Mouse (Mus musculus) cerebellum, adult 9-10 months (tissue): Measurements from ENCODE around the gene Golga2.

Experiments
- DNase-seq: peaks from one replicate; pipeline ENCODE4 v3.0.0; 2022

The Golga2 gene

GRCm38 (mm10) chr2:32344598-32345321, 57.6 kb downstream of the Golga2 start:
- DNase-seq = no peak

DNA sequence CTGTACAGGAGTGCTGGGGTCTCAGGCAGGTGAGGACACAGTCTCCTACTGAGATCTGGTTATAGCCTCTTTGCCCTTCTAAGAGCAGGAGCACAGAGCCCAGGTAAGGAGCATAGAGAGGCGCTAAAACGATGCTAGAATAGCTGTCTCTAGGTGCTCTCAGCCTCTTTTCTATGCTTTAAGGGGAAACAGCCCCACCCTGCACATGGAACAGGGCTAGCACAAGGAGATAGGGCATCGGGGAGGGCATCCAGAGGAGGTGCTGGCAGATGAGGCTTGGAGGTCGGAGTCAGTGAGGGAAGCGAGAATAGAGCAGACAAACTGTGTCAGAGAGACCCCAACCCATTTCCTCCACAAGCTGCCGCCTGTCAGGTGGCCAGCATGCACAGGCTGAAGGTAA, 59.8 kb downstream of the Golga2 start:
- no peak for DNase-seq

- DNase-seq = peak; percentile 84
Observed at GRCm38 (mm10) chr2:32348311-32348710, 61.1 kb downstream of the Golga2 start.

DNA sequence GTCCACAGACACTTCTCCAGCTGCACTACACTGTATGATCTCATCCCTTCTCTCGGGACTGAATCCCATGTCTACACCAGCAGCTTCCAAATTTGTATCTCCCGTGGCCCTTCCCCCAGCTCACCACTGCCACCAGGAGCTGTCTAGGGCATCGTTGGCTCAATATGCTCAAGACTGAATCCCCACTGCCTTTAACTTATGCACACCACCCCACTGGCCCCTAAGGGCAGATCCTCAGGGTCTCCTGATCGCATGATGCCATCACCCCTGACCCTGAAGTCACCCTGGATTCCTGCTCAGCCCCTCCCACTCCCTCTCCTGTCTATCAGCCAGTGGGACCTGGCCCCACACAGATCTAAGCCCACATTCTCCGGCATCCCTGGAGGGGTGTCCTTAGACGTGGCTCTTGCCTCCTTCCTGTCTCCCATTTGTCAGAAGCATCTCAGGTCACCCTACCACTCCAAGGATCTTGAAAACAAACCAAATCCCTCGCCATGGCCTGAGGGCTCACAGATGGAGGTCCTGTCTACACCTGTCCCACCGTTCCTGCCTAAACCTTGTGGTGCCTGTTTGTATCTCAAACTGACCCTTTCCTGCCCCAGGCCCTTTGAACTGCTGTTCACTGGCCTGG, 62.6 kb downstream of the Golga2 start:
- DNase-seq = peak; percentile 72

DNA sequence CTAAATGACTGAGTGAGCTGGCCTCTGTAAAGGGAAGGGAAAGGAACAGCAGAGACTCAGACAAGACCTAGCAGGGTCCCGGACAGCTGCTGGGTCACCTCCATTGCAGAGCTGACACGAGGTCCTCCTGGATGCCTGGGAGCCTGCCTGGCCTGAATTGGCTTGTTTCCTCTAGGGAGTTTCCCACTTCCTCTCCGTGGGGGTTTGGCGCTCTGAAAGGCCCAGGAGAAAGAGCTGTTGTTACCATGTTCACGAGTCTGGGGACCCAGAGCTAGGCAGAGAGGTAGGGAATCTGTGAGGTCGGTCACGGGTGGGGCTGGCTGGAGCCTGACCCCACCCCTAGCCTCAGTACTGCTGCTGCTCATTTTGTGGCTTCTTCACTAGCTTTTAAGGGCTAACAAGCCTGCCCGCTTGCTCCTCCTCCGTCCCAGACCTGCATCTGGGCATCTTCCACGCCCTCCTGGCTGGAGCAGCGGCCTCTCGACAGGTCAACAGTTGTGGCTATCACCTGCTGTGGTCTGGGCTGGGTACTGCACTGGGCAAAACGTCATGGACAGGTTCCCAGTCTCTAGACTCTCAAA, 63.4 kb downstream of the Golga2 start:
- DNase-seq = peak; percentile 80

- DNase-seq = peak; percentile 86
Observed at GRCm38 (mm10) chr2:32351471-32351961, 64.3 kb downstream of the Golga2 start.

DNA sequence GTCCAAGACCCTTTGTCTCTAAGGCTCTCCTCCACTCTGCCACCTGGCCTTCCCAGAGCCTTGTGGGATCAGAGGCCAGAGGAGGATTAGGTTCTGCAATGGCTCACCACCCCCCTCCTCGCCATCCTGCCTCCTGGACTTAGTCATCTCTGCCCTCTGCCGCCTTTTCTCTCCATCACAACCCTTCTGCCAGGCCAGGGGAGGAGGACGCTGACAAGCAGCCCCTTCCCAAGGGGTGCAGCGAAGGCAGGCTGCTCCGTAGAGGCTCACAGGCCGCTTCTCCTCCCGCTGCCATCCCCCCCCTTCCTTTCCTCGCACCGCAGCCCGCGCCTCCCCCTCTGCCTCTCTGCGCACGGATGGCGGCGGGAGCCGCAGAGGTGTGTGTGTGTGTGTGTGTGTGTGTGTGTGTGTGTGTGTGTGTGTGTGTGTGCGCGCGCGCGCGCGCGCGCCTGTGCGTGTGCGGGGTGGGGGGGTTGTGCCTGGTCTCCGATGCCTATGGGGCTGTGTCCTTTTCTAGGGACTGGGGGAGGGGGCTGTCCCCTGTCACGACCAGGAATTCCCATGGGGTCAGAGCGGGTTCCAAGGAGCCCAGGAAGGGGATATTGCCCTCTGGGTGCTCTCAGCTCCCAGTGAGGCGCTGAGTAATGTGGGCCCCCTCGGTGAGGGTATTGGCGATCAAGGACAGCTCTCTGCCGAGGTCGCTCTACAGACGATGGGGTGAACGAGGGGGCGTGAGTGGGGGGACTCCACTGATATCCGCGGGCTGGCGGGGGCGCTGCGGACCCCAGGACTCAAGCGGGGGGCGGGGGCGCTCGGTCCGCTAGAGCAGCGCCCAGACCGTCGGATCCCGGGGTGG, 65.2 kb downstream of the Golga2 start, which contains the start of gene Ciz1:
Gene Ciz1 (plus strand): TSS at position 177 of the 856 bp plus-strand sequence.
- DNase-seq = peak; percentile 84

DNA sequence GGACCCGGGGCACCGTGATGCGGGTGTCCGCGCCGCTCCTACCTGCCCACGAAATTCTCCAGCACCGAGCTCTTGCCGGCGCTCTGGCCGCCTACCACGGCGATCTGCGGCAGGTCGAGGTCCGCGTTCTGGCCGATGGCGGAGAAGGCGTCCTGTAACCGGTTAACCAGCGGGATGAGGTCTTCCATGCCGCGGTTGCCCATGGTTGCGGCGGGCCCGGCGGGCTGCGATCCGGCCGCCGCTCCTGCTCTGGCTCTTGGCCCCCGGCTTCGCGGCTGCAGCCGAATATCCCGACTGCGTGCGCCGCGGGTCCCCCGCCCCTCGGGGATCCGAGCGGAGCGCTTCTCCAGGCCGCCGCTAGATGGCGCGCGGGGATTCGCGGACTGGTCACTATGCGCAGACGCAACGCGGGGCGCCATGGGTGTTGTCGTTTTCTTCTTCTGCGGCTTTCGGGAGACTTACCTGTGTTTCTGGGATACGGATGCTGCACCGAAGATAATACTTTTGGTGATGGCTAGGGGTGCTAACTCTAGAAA, 65.9 kb downstream of the Golga2 start, which contains the start of gene Dnm1:
Gene Dnm1 (minus strand): TSS at position 332 of the 536 bp plus-strand sequence.
- peak; percentile 98 for DNase-seq

DNA sequence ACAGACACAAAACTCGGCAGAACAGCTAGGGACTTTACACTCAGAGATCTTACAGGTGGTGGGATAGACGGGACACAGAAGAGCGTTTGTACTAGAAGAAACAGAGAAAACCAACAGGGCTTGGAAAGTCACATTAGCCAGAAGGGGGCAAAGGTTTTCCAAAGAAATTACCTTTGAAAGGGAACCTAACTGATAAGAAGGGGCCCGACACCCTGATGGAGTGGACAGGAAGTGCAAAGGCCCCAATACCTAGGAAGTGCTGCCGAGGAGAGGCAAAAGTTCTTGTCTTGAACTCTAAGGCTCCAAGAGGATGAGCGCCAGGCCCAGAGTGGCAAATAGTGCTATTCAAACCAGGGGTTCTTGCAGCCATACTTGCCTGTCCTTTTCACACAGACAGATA, 66.7 kb downstream of the Golga2 start:
- peak; percentile 63 for DNase-seq

DNA sequence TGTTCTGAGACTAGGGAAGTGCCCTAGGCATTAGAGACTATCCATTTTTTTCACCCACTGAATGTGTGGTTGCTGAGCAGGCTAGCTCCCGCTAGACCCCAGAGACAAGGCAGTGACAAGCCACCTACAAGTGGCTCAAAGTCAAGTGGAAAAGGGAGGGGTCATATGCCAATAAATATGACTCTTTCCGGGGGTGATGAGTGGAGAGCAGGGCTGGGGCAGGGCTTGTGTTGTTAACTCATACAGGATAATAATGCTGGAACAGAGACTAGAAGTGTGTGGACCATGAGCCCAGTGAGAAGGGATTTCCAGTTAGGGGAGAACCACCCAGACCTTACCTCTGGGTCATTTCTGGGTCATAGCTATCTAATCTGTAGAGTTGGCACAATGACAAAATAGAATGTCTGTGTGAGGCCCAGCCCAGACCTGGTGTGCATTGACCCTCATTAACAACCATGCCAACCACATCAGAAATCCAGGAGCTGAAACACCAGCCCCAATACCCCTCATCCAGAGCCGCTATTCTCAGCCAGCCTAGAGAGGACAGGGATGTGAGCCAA, 67.2 kb downstream of the Golga2 start:
- DNase-seq = peak; percentile 68

DNA sequence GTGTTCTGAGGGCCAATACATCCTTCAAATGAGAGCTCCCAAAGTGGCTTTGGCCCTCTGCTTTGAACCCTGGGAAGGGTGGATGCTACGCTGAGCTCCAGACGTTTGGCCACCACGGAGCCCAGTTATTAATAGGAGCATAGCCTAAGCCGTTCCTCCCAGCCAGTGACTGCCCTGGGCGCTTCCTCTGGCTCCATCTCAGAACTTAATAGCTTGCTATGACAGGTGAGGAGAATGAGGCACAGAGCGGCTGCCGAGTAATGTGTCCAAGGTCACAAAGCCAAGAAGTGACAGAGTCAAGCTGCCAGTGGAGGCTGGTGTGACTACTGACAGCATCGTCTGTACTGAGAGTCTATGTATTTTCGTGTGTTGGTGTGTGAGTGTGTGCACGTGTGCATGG, 69.0 kb downstream of the Golga2 start:
- no peak for DNase-seq
